Mouse (Mus musculus) spleen, postnatal 4 days (tissue): Measurements from ENCODE around the gene Clpb.
"Not testable (repeated sequence)": the region's sequence is repeated elsewhere in the genome, so short reads cannot be mapped to it uniquely, and the experiment has no call there.

Source experiments
- DNase-seq, 2 experiments: peaks; one replicate each; pipeline ENCODE4 v3.0.0; 2022; ENCODE audit warnings: low spot score in 2 of 2

Clpb gene

GRCm38 (mm10) chr7:101663514-101664159 is at the start of gene Clpb:
Gene Clpb (plus strand): TSS chr7:101663633.
- peak; percentile 83 to 92 for DNase-seq

- DNase-seq: no peak
Measured at GRCm38 (mm10) chr7:101615406-101615805, 48.0 kb upstream of the Clpb start.

GRCm38 (mm10) chr7:101616136-101616835 is 47.1 kb upstream of the Clpb start:
- no peak for DNase-seq

GRCm38 (mm10) chr7:101617438-101618165 is 45.8 kb upstream of the Clpb start:
- no peak for DNase-seq

GRCm38 (mm10) chr7:101618273-101618672 is 45.2 kb upstream of the Clpb start:
- no peak for DNase-seq

- no peak for DNase-seq
Measured at GRCm38 (mm10) chr7:101620373-101620772, 43.1 kb upstream of the Clpb start.

- DNase-seq: not testable (repeated sequence)
Measured at GRCm38 (mm10) chr7:101621861-101622260, 41.6 kb upstream of the Clpb start.

- DNase-seq: no peak
Measured at GRCm38 (mm10) chr7:101624283-101624682, 39.1 kb upstream of the Clpb start.

- DNase-seq: not testable (repeated sequence)
Measured at GRCm38 (mm10) chr7:101627166-101627565, 36.3 kb upstream of the Clpb start.

GRCm38 (mm10) chr7:101628481-101628880 is 35.0 kb upstream of the Clpb start:
- DNase-seq: no peak

GRCm38 (mm10) chr7:101633629-101634177 is 29.7 kb upstream of the Clpb start:
- DNase-seq: no peak

- no peak for DNase-seq
Measured at GRCm38 (mm10) chr7:101634513-101634912, 28.9 kb upstream of the Clpb start.

- DNase-seq: no peak
Measured at GRCm38 (mm10) chr7:101636056-101636455, 27.4 kb upstream of the Clpb start.

- no peak for DNase-seq
Measured at GRCm38 (mm10) chr7:101643879-101644278, 19.6 kb upstream of the Clpb start.

- DNase-seq: no peak
Measured at GRCm38 (mm10) chr7:101649729-101650128, 13.7 kb upstream of the Clpb start.

GRCm38 (mm10) chr7:101650565-101650964 is 12.9 kb upstream of the Clpb start:
- no peak for DNase-seq

GRCm38 (mm10) chr7:101653681-101654209 is 9.7 kb upstream of the Clpb start:
- DNase-seq: no peak

- DNase-seq: no peak
Measured at GRCm38 (mm10) chr7:101654936-101655335, 8.5 kb upstream of the Clpb start.

GRCm38 (mm10) chr7:101662006-101662405 is 1.4 kb upstream of the Clpb start:
- no peak for DNase-seq

GRCm38 (mm10) chr7:101666581-101666980 is 3.1 kb downstream of the Clpb start:
- DNase-seq: no peak

- no peak for DNase-seq
Measured at GRCm38 (mm10) chr7:101671601-101672280, 8.3 kb downstream of the Clpb start.

GRCm38 (mm10) chr7:101673497-101673896 is 10.1 kb downstream of the Clpb start:
- DNase-seq: no peak
